Mouse (Mus musculus): Measurements from ENCODE around the gene Mdga1. TPM values are rescaled to one million over a fixed set of nuclear protein-coding genes. Genes with fewer than 3 reads are reported as not detected.

The Mdga1 gene
- polyA plus RNA-seq, 2 experiments: 4.8 to 13.2 TPM

DNA sequence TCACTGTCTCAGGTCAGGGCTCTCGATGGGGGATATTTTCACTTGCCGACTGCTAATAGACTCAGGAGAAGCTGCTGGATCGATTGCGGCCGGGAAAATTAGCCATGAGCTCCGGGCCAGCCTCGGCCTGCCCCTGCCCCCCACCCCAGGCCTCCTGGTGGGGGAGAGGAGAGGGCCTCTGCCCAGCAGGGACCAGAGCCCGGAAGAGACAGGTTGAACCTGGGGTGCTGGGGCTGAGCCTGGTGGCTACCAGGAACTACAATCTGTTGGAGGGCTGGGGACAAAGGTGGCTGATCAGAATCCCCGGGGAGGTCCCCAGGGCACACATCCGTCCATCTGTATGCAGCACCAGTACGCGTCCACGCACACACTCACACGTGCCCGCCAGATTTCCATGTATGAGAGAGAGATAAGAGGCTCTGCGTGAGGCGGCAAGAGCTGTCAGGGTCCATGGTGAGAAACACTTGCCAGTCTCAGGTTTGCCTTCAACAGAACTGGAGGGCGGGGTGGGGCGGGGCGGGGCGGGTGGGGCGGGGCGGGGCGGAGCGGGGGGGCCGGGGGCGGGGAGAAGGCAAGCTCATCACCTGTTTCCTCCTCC is 95.7 kb downstream of the Mdga1 start:
- ATAC-seq (ENCODE audit: low FRiP score, low read depth) (no peak), DNase-seq (ENCODE audit: low spot score) (no peak)
- TF ChIP-seq POLR2A (IDR thresholded peaks at IDR 0.05; ENCODE audit: borderline replicate concordance, extremely low read depth, insufficient read depth, insufficient read length): no peak
- Histone ChIP-seq H3K27me3 (ENCODE audit: control insufficient read depth, insufficient read depth, low read length) (no peaks in the 10 kb centered on the region), H3K27ac (replicated peaks; ENCODE audit: low read depth, low read length) (no peak overlapping the region), H3K36me3 (ENCODE audit: control insufficient read depth, insufficient read depth, low read length) (no peaks in the 10 kb centered on the region; the same call in 1 of the 2 replicates), H3K4me3 (replicated peaks; ENCODE audit: low read length) (no peak overlapping the region), H3K9me3 (ENCODE audit: control insufficient read depth, low read length) (no peaks in the 10 kb centered on the region), H3K4me1 (ENCODE audit: control insufficient read depth, insufficient read depth, low read length) (peaks cover 4% of the 10 kb centered on the region; the same call in 1 of the 2 replicates), H3K4me2 (replicated peaks; ENCODE audit: low read depth, low read length, severe bottlenecking) (no peak overlapping the region), H3K9ac (ENCODE audit: low read depth, low read length, severe bottlenecking) (no peak overlapping the region)
- WGBS: 15% methylated on average over 14 of the region's 27 CpGs

DNA sequence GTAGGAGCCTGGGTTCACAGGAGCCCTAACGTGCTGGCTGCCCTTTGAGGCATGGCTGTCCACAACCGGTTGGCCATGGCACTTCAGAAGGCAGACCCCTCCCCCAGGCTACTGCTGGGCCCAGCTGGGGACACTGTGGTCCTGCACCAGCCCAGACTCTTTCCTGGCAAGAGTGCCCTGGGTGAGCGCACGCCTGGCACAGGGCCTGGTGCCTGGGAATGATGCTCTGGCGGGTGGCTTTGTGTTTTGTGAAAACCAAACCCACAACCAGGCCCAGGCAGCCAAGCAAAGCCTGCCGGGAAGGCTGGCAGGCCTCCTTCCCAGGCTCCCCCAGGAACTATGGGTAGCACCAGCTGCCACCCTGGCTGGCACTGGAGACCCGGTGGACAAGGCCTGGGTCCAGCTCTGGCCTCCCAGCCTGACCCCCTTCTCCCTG is 96.3 kb downstream of the Mdga1 start:
- TF ChIP-seq POLR2A (IDR thresholded peaks at IDR 0.05; ENCODE audit: borderline replicate concordance, extremely low read depth, insufficient read depth, insufficient read length): no peak
- Histone ChIP-seq H3K9ac (ENCODE audit: low read depth, low read length, severe bottlenecking) (no peak overlapping the region), H3K4me2 (replicated peaks; ENCODE audit: low read depth, low read length, severe bottlenecking) (no peak overlapping the region), H3K4me3 (replicated peaks; ENCODE audit: low read length) (no peak overlapping the region), H3K9me3 (ENCODE audit: control insufficient read depth, low read length) (no peaks in the 10 kb centered on the region), H3K36me3 (ENCODE audit: control insufficient read depth, insufficient read depth, low read length) (no peaks in the 10 kb centered on the region; the same call in 1 of the 2 replicates), H3K27me3 (ENCODE audit: control insufficient read depth, insufficient read depth, low read length) (no peaks in the 10 kb centered on the region), H3K4me1 (ENCODE audit: control insufficient read depth, insufficient read depth, low read length) (peaks cover 4% of the 10 kb centered on the region; the same call in 1 of the 2 replicates), H3K27ac (replicated peaks; ENCODE audit: low read depth, low read length) (no peak overlapping the region)
- no peak for DNase-seq (ENCODE audit: low spot score)
- 59% methylated on average over 7 of the region's 7 CpGs for WGBS
- no peak for ATAC-seq (ENCODE audit: low FRiP score, low read depth)

DNA sequence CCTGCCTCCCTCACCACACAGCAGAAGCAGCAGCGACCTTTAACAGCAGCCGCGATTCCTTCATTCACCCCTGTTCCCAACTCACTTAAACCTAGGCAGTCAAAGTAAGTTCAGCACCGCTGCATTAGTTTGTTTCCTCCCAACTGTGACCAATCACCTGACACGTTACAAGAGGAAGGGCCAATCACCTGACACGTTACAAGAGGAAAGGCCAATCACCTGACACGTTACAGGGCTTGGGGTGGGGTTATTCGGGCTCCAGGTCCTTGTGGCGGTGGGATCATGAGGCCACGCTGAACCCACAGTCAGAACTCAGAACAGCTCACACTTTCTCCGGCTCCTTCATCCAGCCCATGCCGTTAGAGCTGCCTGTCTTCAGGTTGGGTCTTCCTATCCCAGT is 99.6 kb downstream of the Mdga1 start:
- no peak overlapping the region for H3K27ac ChIP-seq (replicated peaks; ENCODE audit: low read depth, low read length)
- H3K4me2 ChIP-seq (replicated peaks; ENCODE audit: low read depth, low read length, severe bottlenecking): no peak overlapping the region
- peaks cover 9% of the 10 kb centered on the region; the same call in 1 of the 2 replicates for H3K9me3 ChIP-seq (ENCODE audit: control insufficient read depth, low read length)
- no peak overlapping the region for H3K9ac ChIP-seq (ENCODE audit: low read depth, low read length, severe bottlenecking)
- WGBS: 70% methylated on average over 12 of the region's 12 CpGs
- H3K36me3 ChIP-seq (ENCODE audit: control insufficient read depth, insufficient read depth, low read length): no peaks in the 10 kb centered on the region
- ATAC-seq (ENCODE audit: low FRiP score, low read depth) (no peak), DNase-seq (ENCODE audit: low spot score) (no peak)
- TF ChIP-seq POLR2A (IDR thresholded peaks at IDR 0.05; ENCODE audit: borderline replicate concordance, extremely low read depth, insufficient read depth, insufficient read length): no peak
- peaks cover 4% of the 10 kb centered on the region; the same call in 1 of the 2 replicates for H3K4me1 ChIP-seq (ENCODE audit: control insufficient read depth, insufficient read depth, low read length)
- H3K4me3 ChIP-seq (replicated peaks; ENCODE audit: low read length): no peak overlapping the region
- H3K27me3 ChIP-seq (ENCODE audit: control insufficient read depth, insufficient read depth, low read length): no peaks in the 10 kb centered on the region

DNA sequence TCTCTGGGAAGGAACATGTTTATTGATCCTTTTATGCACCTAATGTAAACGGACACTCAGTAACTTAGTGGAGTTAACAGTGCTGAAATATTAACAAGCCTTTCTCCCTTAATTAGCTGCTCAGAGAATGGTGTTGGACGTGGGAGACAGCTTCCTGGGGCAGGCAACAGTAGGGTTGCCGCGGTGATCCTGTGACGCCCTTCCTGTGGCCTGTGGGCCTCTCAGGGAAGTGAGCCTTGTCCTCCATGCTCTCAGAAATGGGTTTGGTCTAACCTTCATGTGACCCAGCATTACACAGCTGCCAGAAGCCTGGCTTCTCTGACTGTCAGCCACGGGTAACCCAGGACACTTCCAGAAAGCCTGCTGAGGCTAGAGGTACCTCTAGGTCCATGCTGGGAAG is 104.0 kb downstream of the Mdga1 start:
- DNase-seq (ENCODE audit: low spot score) (no peak), ATAC-seq (ENCODE audit: low FRiP score, low read depth) (no peak)
- Histone ChIP-seq H3K9me3 (ENCODE audit: control insufficient read depth, low read length) (peaks cover 9% of the 10 kb centered on the region; the same call in 1 of the 2 replicates), H3K27ac (replicated peaks; ENCODE audit: low read depth, low read length) (no peak overlapping the region), H3K4me1 (ENCODE audit: control insufficient read depth, insufficient read depth, low read length) (no peaks in the 10 kb centered on the region), H3K27me3 (ENCODE audit: control insufficient read depth, insufficient read depth, low read length) (no peaks in the 10 kb centered on the region), H3K4me2 (replicated peaks; ENCODE audit: low read depth, low read length, severe bottlenecking) (no peak overlapping the region), H3K9ac (ENCODE audit: low read depth, low read length, severe bottlenecking) (no peak overlapping the region), H3K4me3 (replicated peaks; ENCODE audit: low read length) (no peak overlapping the region), H3K36me3 (ENCODE audit: control insufficient read depth, insufficient read depth, low read length) (no peaks in the 10 kb centered on the region)
- 40% methylated on average over 6 of the region's 6 CpGs for WGBS
- TF ChIP-seq POLR2A (IDR thresholded peaks at IDR 0.05; ENCODE audit: borderline replicate concordance, extremely low read depth, insufficient read depth, insufficient read length): no peak

DNA sequence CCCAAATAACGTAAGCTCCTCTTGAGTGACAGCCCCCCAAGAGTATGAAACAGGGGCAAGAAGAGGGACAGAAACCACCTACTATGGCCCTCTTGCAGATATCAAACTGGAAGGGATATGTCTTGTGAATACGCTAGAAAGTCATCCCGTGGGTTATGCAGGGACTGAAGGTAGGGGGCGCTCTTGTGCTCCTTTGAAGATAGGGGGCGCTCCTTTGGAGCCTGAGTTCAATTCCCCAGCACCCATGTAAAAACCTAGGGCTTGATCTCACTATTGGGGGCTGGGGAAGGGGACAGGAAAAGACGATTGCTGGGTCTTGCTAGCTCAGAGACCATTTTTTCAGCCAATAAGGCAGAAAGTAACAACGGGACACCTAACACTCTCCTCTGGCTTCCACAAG is 105.4 kb downstream of the Mdga1 start:
- H3K9me3 ChIP-seq (ENCODE audit: control insufficient read depth, low read length): peaks cover 9% of the 10 kb centered on the region; the same call in 1 of the 2 replicates
- H3K4me1 ChIP-seq (ENCODE audit: control insufficient read depth, insufficient read depth, low read length): no peaks in the 10 kb centered on the region
- H3K9ac ChIP-seq (ENCODE audit: low read depth, low read length, severe bottlenecking): no peak overlapping the region
- no peak overlapping the region for H3K4me3 ChIP-seq (replicated peaks; ENCODE audit: low read length)
- ATAC-seq (ENCODE audit: low FRiP score, low read depth): no peak
- WGBS: 60% methylated on average over 7 of the region's 7 CpGs
- TF ChIP-seq POLR2A (IDR thresholded peaks at IDR 0.05; ENCODE audit: borderline replicate concordance, extremely low read depth, insufficient read depth, insufficient read length): no peak
- H3K27me3 ChIP-seq (ENCODE audit: control insufficient read depth, insufficient read depth, low read length): no peaks in the 10 kb centered on the region
- H3K27ac ChIP-seq (replicated peaks; ENCODE audit: low read depth, low read length): no peak overlapping the region
- no peak overlapping the region for H3K4me2 ChIP-seq (replicated peaks; ENCODE audit: low read depth, low read length, severe bottlenecking)
- DNase-seq (ENCODE audit: low spot score): no peak
- H3K36me3 ChIP-seq (ENCODE audit: control insufficient read depth, insufficient read depth, low read length): no peaks in the 10 kb centered on the region

All from limb, embryonic 14.5 days (tissue).